7 mouse cellular contexts compared by ENCODE assay signal in genomic region chr8:20378786-20379649, GRCm38 (mm10). TPM values are rescaled to one million over a fixed set of nuclear protein-coding genes. Genes with fewer than 3 reads are reported as not detected.
DNase-seq lines count a peak whose midpoint lies in the region; ATAC-seq and TF ChIP-seq lines count a peak whose summit lies in the region.
"Not testable (repeated sequence)": the region's sequence is repeated elsewhere in the genome, so short reads cannot be mapped to it uniquely, and the experiment has no call there.

No protein-coding gene starts in this region.

- 53% methylated on average over 4 of the region's 8 CpGs for WGBS in liver, embryonic 13.5 days (ENCODE audit: insufficient replicate concordance)
- 86% methylated on average over 4 of the region's 8 CpGs for WGBS in midbrain, embryonic 14.5 days
- 82% methylated on average over 4 of the region's 8 CpGs for WGBS in stomach, embryonic 15.5 days

- not testable (repeated sequence) for H3K27ac ChIP-seq in gastrocnemius, adult 2 months; liver, embryonic 13.5 days; midbrain, embryonic 14.5 days (replicated peaks; ENCODE audit: low read depth, low read length); stomach, embryonic 15.5 days

- H3K36me3 ChIP-seq in liver, embryonic 13.5 days; midbrain, embryonic 14.5 days (ENCODE audit: control insufficient read depth, insufficient read depth, low read length); stomach, embryonic 15.5 days: not testable (repeated sequence)

- H3K27me3 ChIP-seq in liver, embryonic 13.5 days; midbrain, embryonic 14.5 days (ENCODE audit: control insufficient read depth, insufficient read depth, low read length); stomach, embryonic 15.5 days (replicated peaks): not testable (repeated sequence)

- H3K4me2 ChIP-seq in liver, embryonic 13.5 days; midbrain, embryonic 14.5 days (ENCODE audit: low read length); stomach, embryonic 15.5 days: not testable (repeated sequence)

- H3K4me3 ChIP-seq in gastrocnemius, adult 2 months; liver, embryonic 13.5 days (replicated peaks); midbrain, embryonic 14.5 days (replicated peaks; ENCODE audit: low read depth, low read length); stomach, embryonic 15.5 days (replicated peaks): not testable (repeated sequence)

- not testable (repeated sequence) for H3K4me1 ChIP-seq in liver, embryonic 13.5 days (replicated peaks); midbrain, embryonic 14.5 days (ENCODE audit: control insufficient read depth, insufficient read depth, low read length); stomach, embryonic 15.5 days

- peak; percentile 63 for ATAC-seq in liver, embryonic 13.5 days (ENCODE audit: low read depth)
- peak; percentile 84 for ATAC-seq in midbrain, embryonic 14.5 days (ENCODE audit: low FRiP score, low TSS enrichment)
- peak; percentile 75 for ATAC-seq in stomach, embryonic 15.5 days (ENCODE audit: insufficient read depth, low FRiP score, low read depth)

- H3K9ac ChIP-seq in liver, embryonic 13.5 days; midbrain, embryonic 14.5 days (replicated peaks; ENCODE audit: low read length); stomach, embryonic 15.5 days: not testable (repeated sequence)

- H3K9me3 ChIP-seq in liver, embryonic 13.5 days (replicated peaks); midbrain, embryonic 14.5 days (ENCODE audit: control insufficient read depth, low read length); stomach, embryonic 15.5 days: not testable (repeated sequence)

- TF ChIP-seq CTCF in gastrocnemius, adult 2 months (IDR thresholded peaks at IDR 0.05): not testable (repeated sequence)

- peak; percentile 29 to 35 for DNase-seq in cerebellum, postnatal 14 days
- DNase-seq in gastrocnemius, adult 2 months: peak; percentile 38
- DNase-seq in heart, postnatal 4 days: peak; percentile 42
- DNase-seq in kidney, postnatal 10 days: peak; percentile 34
- not testable (repeated sequence) for DNase-seq in liver, embryonic 13.5 days; midbrain, embryonic 14.5 days

- intact Hi-C loops in gastrocnemius, adult 2 months (cut with DNase I): not testable (repeated sequence)

RNA-seq across cellular contexts. Expression of gene Gm15319, which starts 16.0 kb away (rescaled TPM):
- total RNA-seq in gastrocnemius, adult 2 months (2021): under 1 TPM; 0.20 to 0.31 TPM
- under 1 TPM; 0.21 to 0.43 TPM for total RNA-seq in heart, postnatal 4 days (2021)
- not detected in 2 replicates for polyA plus RNA-seq in liver, embryonic 13.5 days (2015; fragmentation: Nextera tagmentation; extraction: Ambion mirVana)
- 0.24 TPM in 1 of 2 replicates, not detected in the other for polyA plus RNA-seq in midbrain, embryonic 14.5 days (2014; fragmentation: Nextera tagmentation; extraction: Ambion mirVana)
- 0.09 and 0.21 TPM in 2 replicates for polyA plus RNA-seq in stomach, embryonic 15.5 days (2015; fragmentation: Nextera tagmentation; extraction: Ambion mirVana)
